Mouse (Mus musculus): ENCODE data around the gene Tnfaip2. TPM values are rescaled to one million over a fixed set of nuclear protein-coding genes. Genes with fewer than 3 reads are reported as not detected.

Gene Tnfaip2
- polyA plus RNA-seq, 1 experiment from 2014 or later = 11.2 TPM

GRCm38 (mm10) chr12:111440701-111441373, 1.4 kb upstream of the Tnfaip2 start:
- no peak for ATAC-seq (replicated peaks; ENCODE audit: insufficient number of reproducible peaks, low FRiP score, low TSS enrichment)
- Histone ChIP-seq H3K36me3 (ENCODE audit: control insufficient read depth, insufficient read depth, low read length) (no peaks in the 10 kb centered on the region), H3K9me3 (replicated peaks; ENCODE audit: control insufficient read depth, low read length) (no peaks in the 10 kb centered on the region), H3K4me1 (ENCODE audit: control insufficient read depth, insufficient read depth, low read length) (peaks cover 15% of the 10 kb centered on the region), H3K4me3 (ENCODE audit: low read depth, low read length) (no peak overlapping the region), H3K4me2 (no peak overlapping the region), H3K9ac (ENCODE audit: low read depth, low read length) (no peak overlapping the region), H3K27me3 (ENCODE audit: control insufficient read depth, insufficient read depth, low read length) (peaks cover 72% of the 10 kb centered on the region), H3K27ac (ENCODE audit: low read depth, low read length) (no peak overlapping the region)
- 85% methylated on average over 9 of the region's 9 CpGs for WGBS (ENCODE audit: insufficient replicate concordance)

DNA sequence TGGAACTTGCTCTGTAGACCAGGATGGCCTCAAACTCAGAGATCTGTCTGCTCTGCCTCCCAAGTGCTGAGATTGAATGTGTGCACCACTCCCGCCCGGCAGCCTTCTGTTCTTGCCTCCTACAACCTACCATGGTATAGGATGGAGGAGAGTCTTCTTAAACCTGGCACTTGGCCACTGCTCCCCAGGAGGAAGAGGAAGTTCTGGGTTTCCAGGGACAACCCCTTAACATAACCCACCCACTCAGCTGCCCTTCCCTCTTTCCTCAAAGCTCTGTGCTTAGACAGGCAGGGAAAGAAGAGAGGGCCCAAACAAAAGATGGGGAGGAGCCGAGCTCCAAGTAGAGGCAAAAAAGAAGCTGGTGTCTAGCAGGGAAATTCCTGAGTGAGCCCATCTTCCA, 746 bp upstream of the Tnfaip2 start:
- peaks cover 14% of the 10 kb centered on the region for H3K4me1 ChIP-seq (ENCODE audit: control insufficient read depth, insufficient read depth, low read length)
- H3K27me3 ChIP-seq (ENCODE audit: control insufficient read depth, insufficient read depth, low read length) = peaks cover 77% of the 10 kb centered on the region
- H3K9me3 ChIP-seq (replicated peaks; ENCODE audit: control insufficient read depth, low read length) = no peaks in the 10 kb centered on the region
- no peaks in the 10 kb centered on the region for H3K36me3 ChIP-seq (ENCODE audit: control insufficient read depth, insufficient read depth, low read length)
- H3K27ac ChIP-seq (ENCODE audit: low read depth, low read length) = no peak overlapping the region
- H3K4me2 ChIP-seq = peak overlapping the region; percentile 89; the same call in 1 of the 2 replicates
- H3K9ac ChIP-seq (ENCODE audit: low read depth, low read length) = no peak overlapping the region
- WGBS (ENCODE audit: insufficient replicate concordance) = 58% methylated on average over 3 of the region's 3 CpGs
- ATAC-seq (replicated peaks; ENCODE audit: insufficient number of reproducible peaks, low FRiP score, low TSS enrichment) = no peak
- H3K4me3 ChIP-seq (ENCODE audit: low read depth, low read length) = no peak overlapping the region

- H3K4me3 ChIP-seq (ENCODE audit: low read depth, low read length) = peak overlapping the region; percentile 52
- H3K4me2 ChIP-seq = peak overlapping the region; percentile 89
- H3K9me3 ChIP-seq (replicated peaks; ENCODE audit: control insufficient read depth, low read length) = no peaks in the 10 kb centered on the region
- peak; percentile 25; the same call in 1 of the 2 replicates for ATAC-seq (replicated peaks; ENCODE audit: insufficient number of reproducible peaks, low FRiP score, low TSS enrichment)
- peaks cover 24% of the 10 kb centered on the region for H3K4me1 ChIP-seq (ENCODE audit: control insufficient read depth, insufficient read depth, low read length)
- H3K9ac ChIP-seq (ENCODE audit: low read depth, low read length) = peak overlapping the region; percentile 67; the same call in 1 of the 2 replicates
- peaks cover 86% of the 10 kb centered on the region for H3K27me3 ChIP-seq (ENCODE audit: control insufficient read depth, insufficient read depth, low read length)
- 19% methylated on average over 15 of the region's 15 CpGs for WGBS (ENCODE audit: insufficient replicate concordance)
- H3K36me3 ChIP-seq (ENCODE audit: control insufficient read depth, insufficient read depth, low read length) = no peaks in the 10 kb centered on the region
- H3K27ac ChIP-seq (ENCODE audit: low read depth, low read length) = peak overlapping the region; percentile 50; the same call in 1 of the 2 replicates
These were observed 972 bp downstream of the Tnfaip2 start for GRCm38 (mm10) chr12:111443011-111443870.

DNA sequence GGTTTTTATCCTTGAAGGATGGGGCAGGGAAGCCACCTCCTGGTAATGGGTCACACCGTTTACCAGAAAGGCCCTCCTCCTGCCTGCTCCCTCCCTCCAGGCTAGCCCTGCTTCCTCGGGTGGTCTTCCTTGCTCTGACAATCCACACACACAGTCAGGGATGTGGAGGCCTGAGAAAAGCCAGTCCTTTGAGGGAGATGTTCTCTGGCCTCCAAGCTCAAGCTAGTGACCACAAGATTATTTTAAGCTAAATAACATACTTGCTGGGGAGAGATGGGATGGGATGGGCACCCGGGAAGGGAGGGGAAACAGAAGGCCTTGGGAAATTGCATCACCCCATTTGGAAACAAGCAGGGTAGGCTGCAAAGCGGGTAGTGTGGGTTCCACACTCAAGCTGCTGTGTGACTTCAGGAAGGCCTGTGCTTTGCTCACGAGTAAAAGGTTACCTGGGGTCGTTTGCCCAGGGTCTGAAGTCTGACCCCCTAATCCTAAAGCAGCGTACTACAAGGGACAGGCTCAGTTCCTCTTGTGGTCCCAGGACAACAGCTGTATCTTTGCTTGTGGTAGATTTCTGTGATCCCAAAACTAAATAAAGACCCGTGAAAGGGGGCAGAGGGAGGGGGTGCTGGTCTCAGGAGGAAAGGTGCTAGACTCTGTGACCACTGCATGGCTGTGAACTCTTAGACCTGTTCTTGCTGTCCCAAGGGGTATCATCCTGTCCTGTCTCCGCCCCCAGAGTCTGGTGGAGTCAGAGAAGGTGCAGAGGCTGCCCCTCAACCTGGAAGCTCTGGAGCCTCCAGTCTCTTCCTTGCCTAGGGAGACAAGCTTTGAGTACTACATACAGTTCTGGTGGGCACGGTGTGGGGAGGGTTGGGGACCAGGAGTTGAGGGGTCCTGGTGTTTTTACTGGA, 1.9 kb downstream of the Tnfaip2 start:
- Histone ChIP-seq H3K4me3 (ENCODE audit: low read depth, low read length) (peak overlapping the region; percentile 52), H3K27me3 (ENCODE audit: control insufficient read depth, insufficient read depth, low read length) (peaks cover 88% of the 10 kb centered on the region), H3K4me2 (peak overlapping the region; percentile 89), H3K27ac (ENCODE audit: low read depth, low read length) (no peak overlapping the region), H3K9me3 (replicated peaks; ENCODE audit: control insufficient read depth, low read length) (no peaks in the 10 kb centered on the region), H3K36me3 (ENCODE audit: control insufficient read depth, insufficient read depth, low read length) (no peaks in the 10 kb centered on the region), H3K4me1 (ENCODE audit: control insufficient read depth, insufficient read depth, low read length) (peaks cover 28% of the 10 kb centered on the region), H3K9ac (ENCODE audit: low read depth, low read length) (no peak overlapping the region)
- ATAC-seq (replicated peaks; ENCODE audit: insufficient number of reproducible peaks, low FRiP score, low TSS enrichment) = no peak
- 31% methylated on average over 10 of the region's 10 CpGs for WGBS (ENCODE audit: insufficient replicate concordance)

- Histone ChIP-seq H3K4me2 (peak overlapping the region; percentile 57), H3K4me3 (ENCODE audit: low read depth, low read length) (peak overlapping the region; percentile 36), H3K36me3 (ENCODE audit: control insufficient read depth, insufficient read depth, low read length) (no peaks in the 10 kb centered on the region), H3K9ac (ENCODE audit: low read depth, low read length) (no peak overlapping the region), H3K9me3 (replicated peaks; ENCODE audit: control insufficient read depth, low read length) (no peaks in the 10 kb centered on the region), H3K27ac (ENCODE audit: low read depth, low read length) (no peak overlapping the region), H3K4me1 (ENCODE audit: control insufficient read depth, insufficient read depth, low read length) (peaks cover 37% of the 10 kb centered on the region), H3K27me3 (ENCODE audit: control insufficient read depth, insufficient read depth, low read length) (peaks cover 92% of the 10 kb centered on the region)
- 5% methylated on average over 52 of the region's 52 CpGs for WGBS (ENCODE audit: insufficient replicate concordance)
- no peak for ATAC-seq (replicated peaks; ENCODE audit: insufficient number of reproducible peaks, low FRiP score, low TSS enrichment)
These were observed 3.1 kb downstream of the Tnfaip2 start for GRCm38 (mm10) chr12:111445161-111445889.

GRCm38 (mm10) chr12:111445890-111446613, 3.8 kb downstream of the Tnfaip2 start:
- ATAC-seq (replicated peaks; ENCODE audit: insufficient number of reproducible peaks, low FRiP score, low TSS enrichment) = no peak

GRCm38 (mm10) chr12:111446745-111447144, 4.5 kb downstream of the Tnfaip2 start:
- WGBS (ENCODE audit: insufficient replicate concordance) = 38% methylated on average over 5 of the region's 5 CpGs
- H3K27me3 ChIP-seq (ENCODE audit: control insufficient read depth, insufficient read depth, low read length) = peaks cover 91% of the 10 kb centered on the region
- H3K9ac ChIP-seq (ENCODE audit: low read depth, low read length) = no peak overlapping the region
- H3K4me3 ChIP-seq (ENCODE audit: low read depth, low read length) = no peak overlapping the region
- no peak for ATAC-seq (replicated peaks; ENCODE audit: insufficient number of reproducible peaks, low FRiP score, low TSS enrichment)
- H3K4me1 ChIP-seq (ENCODE audit: control insufficient read depth, insufficient read depth, low read length) = peaks cover 41% of the 10 kb centered on the region
- H3K4me2 ChIP-seq = no peak overlapping the region
- no peaks in the 10 kb centered on the region for H3K36me3 ChIP-seq (ENCODE audit: control insufficient read depth, insufficient read depth, low read length)
- no peaks in the 10 kb centered on the region for H3K9me3 ChIP-seq (replicated peaks; ENCODE audit: control insufficient read depth, low read length)
- H3K27ac ChIP-seq (ENCODE audit: low read depth, low read length) = no peak overlapping the region

More at GRCm38 (mm10) chr12:111445890-111446613, 3.8 kb downstream of the Tnfaip2 start:
- Histone ChIP-seq H3K36me3 (ENCODE audit: control insufficient read depth, insufficient read depth, low read length) (no peaks in the 10 kb centered on the region), H3K4me3 (ENCODE audit: low read depth, low read length) (peak overlapping the region; percentile 36), H3K4me2 (peak overlapping the region; percentile 57), H3K9ac (ENCODE audit: low read depth, low read length) (no peak overlapping the region), H3K27me3 (ENCODE audit: control insufficient read depth, insufficient read depth, low read length) (peaks cover 90% of the 10 kb centered on the region), H3K27ac (ENCODE audit: low read depth, low read length) (no peak overlapping the region), H3K9me3 (replicated peaks; ENCODE audit: control insufficient read depth, low read length) (no peaks in the 10 kb centered on the region), H3K4me1 (ENCODE audit: control insufficient read depth, insufficient read depth, low read length) (peaks cover 41% of the 10 kb centered on the region)
- WGBS (ENCODE audit: insufficient replicate concordance) = 14% methylated on average over 27 of the region's 27 CpGs
